Mouse (Mus musculus) heart, embryonic 16.5 days (tissue): ENCODE data around the gene I0C0044D17Rik. TPM values are rescaled to one million over a fixed set of nuclear protein-coding genes. Genes with fewer than 3 reads are reported as not detected.
A peak's percentile ranks its signal among the peaks of the same experiment; 100 is the strongest.

Experiments used
- ATAC-seq: fragments of 200-750 bp; cut with Nextera tagmentation; replicated peaks from 2 replicates; pipeline ENCODE4 v1.8.0; 2017; ENCODE audit warnings: moderate number of reproducible peaks; ENCODE audit not compliant: insufficient read depth, low FRiP score; ENCODE audit errors: extremely low read depth
- H3K27ac ChIP-seq: fragments of 300-500 bp; sonication (generic); 2 replicates; pipeline ENCODE4 v1.5.1; 2014; ENCODE audit warnings: mild to moderate bottlenecking, low read length, control low read depth, moderate library complexity
- H3K27me3 ChIP-seq: fragments of 300-500 bp; sonication (generic); 2 replicates; pipeline ENCODE4 v1.6.1; 2014; ENCODE audit warnings: low read length, mixed read lengths; ENCODE audit not compliant: control insufficient read depth, insufficient read depth
- H3K36me3 ChIP-seq: fragments of 300-500 bp; sonication (generic); 2 replicates; pipeline ENCODE4 v1.6.1; 2014; ENCODE audit not compliant: control insufficient read depth, insufficient read depth
- H3K4me1 ChIP-seq: fragments of 300-500 bp; sonication (generic); 2 replicates; pipeline ENCODE4 v1.6.1; 2014; ENCODE audit warnings: low read length, mixed read lengths; ENCODE audit not compliant: control insufficient read depth, insufficient read depth
- H3K4me2 ChIP-seq: fragments of 300-500 bp; sonication (generic); 2 replicates; pipeline ENCODE4 v1.6.1; 2014; ENCODE audit warnings: low read depth, mild to moderate bottlenecking, control low read depth, low read length
- H3K4me3 ChIP-seq: fragments of 300-500 bp; sonication (generic); 2 replicates; pipeline ENCODE4 v1.5.1; 2014; ENCODE audit warnings: mild to moderate bottlenecking, control low read depth, low read length
- H3K9ac ChIP-seq: fragments of 300-500 bp; sonication (generic); 2 replicates; pipeline ENCODE4 v1.6.1; 2014; ENCODE audit warnings: low read length, control low read depth
- H3K9me3 ChIP-seq: fragments of 300-500 bp; sonication (generic); replicated peaks from 2 replicates; pipeline ENCODE4 v1.6.1; 2016; ENCODE audit warnings: low read length; ENCODE audit not compliant: control insufficient read depth
- WGBS: fragments of 180-500 bp; shearing (Covaris S2); extraction: QIAGEN DNeasy Blood & Tissue Kit; methylation state at CpG from one replicate; pipeline ENCODE4 v1.1.7; 2014; 5-methylcytosine and 5-hydroxymethylcytosine counted together
- polyA plus RNA-seq: library from polyadenylated mRNA; unstranded; fragments of >200 nt; fragmentation: Nextera tagmentation; extraction: Ambion mirVana; gene quantifications from 2 replicates; pipeline ENCODE4 v1.2.1, GENCODE M21; 2015

Gene I0C0044D17Rik
- polyA plus RNA-seq, 1 experiment from 2014 or later, result not detected

DNA sequence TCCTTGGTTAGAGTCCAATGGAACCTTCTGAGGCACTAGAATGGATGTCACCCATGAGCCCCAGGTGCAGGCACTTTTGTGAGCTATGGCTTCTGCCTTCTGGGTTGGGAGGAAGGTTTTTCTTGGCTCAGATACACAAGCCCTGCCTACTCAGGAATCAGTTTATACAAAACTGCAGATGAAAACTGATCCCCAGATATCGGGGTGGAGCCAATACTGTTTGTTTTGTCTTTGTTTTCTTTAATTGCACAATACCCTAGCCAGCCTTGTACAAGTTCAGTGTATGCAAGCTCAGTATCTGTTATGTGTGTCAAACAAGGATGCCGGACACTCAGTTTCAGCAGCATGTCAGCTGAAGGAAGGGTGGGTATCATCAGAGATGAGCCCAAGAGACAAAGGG, 28.4 kb downstream of the I0C0044D17Rik start:
- H3K4me3 ChIP-seq, result no peak overlapping the region
- no peak overlapping the region for H3K4me2 ChIP-seq
- no peak for ATAC-seq
- H3K9me3 ChIP-seq, result no peaks in the 10 kb centered on the region
- no peak overlapping the region for H3K27ac ChIP-seq
- no peaks in the 10 kb centered on the region for H3K36me3 ChIP-seq
- H3K4me1 ChIP-seq, result peaks cover 14% of the 10 kb centered on the region
- no peaks in the 10 kb centered on the region for H3K27me3 ChIP-seq
- no peak overlapping the region for H3K9ac ChIP-seq
- 72% methylated on average over 2 of the region's 2 CpGs for WGBS

DNA sequence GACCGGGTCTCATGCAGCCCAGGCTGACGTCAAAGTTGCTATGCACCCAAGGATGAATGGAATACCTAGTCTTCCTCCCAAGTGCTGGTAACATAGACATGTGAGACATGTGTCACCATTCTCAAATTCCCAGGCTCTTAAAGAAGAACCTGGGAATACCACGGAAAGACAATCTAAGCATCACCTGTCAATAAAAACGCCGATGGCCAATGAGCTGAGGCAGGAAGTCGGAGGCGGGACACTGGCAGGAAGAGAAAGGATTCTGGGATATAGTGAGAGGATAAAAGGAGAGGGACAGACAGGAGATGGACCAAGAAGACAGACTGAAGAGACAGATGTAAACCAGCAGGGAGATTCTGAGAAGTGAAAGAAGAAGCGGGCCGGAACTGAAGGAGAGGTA, 30.2 kb downstream of the I0C0044D17Rik start:
- Histone ChIP-seq H3K4me3 (no peak overlapping the region), H3K36me3 (no peaks in the 10 kb centered on the region), H3K9me3 (no peaks in the 10 kb centered on the region), H3K9ac (no peak overlapping the region), H3K4me1 (peaks cover 20% of the 10 kb centered on the region), H3K27me3 (no peaks in the 10 kb centered on the region), H3K4me2 (no peak overlapping the region), H3K27ac (no peak overlapping the region)
- WGBS, result 94% methylated on average over 9 of the region's 9 CpGs
- no peak for ATAC-seq

- Histone ChIP-seq H3K9ac (no peak overlapping the region), H3K4me3 (no peak overlapping the region), H3K4me2 (no peak overlapping the region), H3K9me3 (no peaks in the 10 kb centered on the region), H3K27ac (no peak overlapping the region), H3K27me3 (no peaks in the 10 kb centered on the region), H3K4me1 (peaks cover 8% of the 10 kb centered on the region), H3K36me3 (no peaks in the 10 kb centered on the region)
- 38% methylated on average over 1 of the region's 1 CpGs for WGBS
- ATAC-seq, result no peak
These were observed 32.9 kb downstream of the I0C0044D17Rik start for GRCm38 (mm10) chr4:98790721-98791120.

GRCm38 (mm10) chr4:98789861-98790311, 33.8 kb downstream of the I0C0044D17Rik start:
- H3K4me2 ChIP-seq, result peak overlapping the region; percentile 66
- peaks cover 8% of the 10 kb centered on the region for H3K4me1 ChIP-seq
- peak overlapping the region; percentile 41; the same call in 1 of the 2 replicates for H3K27ac ChIP-seq
- no peaks in the 10 kb centered on the region for H3K36me3 ChIP-seq
- H3K9ac ChIP-seq, result no peak overlapping the region
- no peaks in the 10 kb centered on the region for H3K27me3 ChIP-seq
- WGBS, result 5% methylated on average over 10 of the region's 10 CpGs
- no peaks in the 10 kb centered on the region for H3K9me3 ChIP-seq
- 0 out of 2 replicates have a peak, but pooled peaks have one; percentile 28 for ATAC-seq
- peak overlapping the region; percentile 46 for H3K4me3 ChIP-seq

- Histone ChIP-seq H3K4me1 (peaks cover 8% of the 10 kb centered on the region), H3K4me2 (peak overlapping the region; percentile 66), H3K9ac (no peak overlapping the region), H3K27me3 (no peaks in the 10 kb centered on the region), H3K9me3 (no peaks in the 10 kb centered on the region), H3K27ac (peak overlapping the region; percentile 41; the same call in 1 of the 2 replicates), H3K36me3 (no peaks in the 10 kb centered on the region), H3K4me3 (peak overlapping the region; percentile 46)
- no peak for ATAC-seq
- 62% methylated on average over 7 of the region's 7 CpGs for WGBS
These were observed 34.4 kb downstream of the I0C0044D17Rik start for GRCm38 (mm10) chr4:98789133-98789765.

DNA sequence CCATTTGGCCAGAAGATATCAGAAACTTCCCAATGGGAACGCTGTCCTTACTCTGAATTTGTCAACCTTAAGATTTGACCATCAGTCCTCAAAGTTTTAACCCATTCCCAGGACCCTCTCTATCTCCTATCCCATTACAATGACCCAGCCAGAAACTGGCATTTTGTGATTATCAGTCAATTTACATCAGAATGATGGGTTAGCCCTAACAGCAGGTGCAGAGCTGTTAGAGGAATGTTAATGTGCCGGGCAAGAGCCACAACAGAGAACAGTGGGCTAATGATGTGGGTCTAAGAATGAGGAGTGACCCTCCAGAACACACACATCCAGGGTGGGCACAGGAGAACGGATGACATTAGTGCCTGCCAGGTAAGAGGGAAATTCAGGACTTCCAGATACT, 37.4 kb downstream of the I0C0044D17Rik start:
- no peak overlapping the region for H3K27ac ChIP-seq
- no peaks in the 10 kb centered on the region for H3K36me3 ChIP-seq
- WGBS, result 52% methylated on average over 3 of the region's 3 CpGs
- no peak overlapping the region for H3K9ac ChIP-seq
- H3K4me1 ChIP-seq, result peaks cover 8% of the 10 kb centered on the region
- no peaks in the 10 kb centered on the region for H3K27me3 ChIP-seq
- ATAC-seq, result no peak
- H3K4me3 ChIP-seq, result no peak overlapping the region
- H3K9me3 ChIP-seq, result no peaks in the 10 kb centered on the region
- no peak overlapping the region for H3K4me2 ChIP-seq

- H3K4me2 ChIP-seq, result no peak overlapping the region
- H3K27ac ChIP-seq, result no peak overlapping the region
- peaks cover 8% of the 10 kb centered on the region for H3K4me1 ChIP-seq
- no peak overlapping the region for H3K9ac ChIP-seq
- H3K4me3 ChIP-seq, result no peak overlapping the region
- H3K27me3 ChIP-seq, result no peaks in the 10 kb centered on the region
- H3K36me3 ChIP-seq, result no peaks in the 10 kb centered on the region
- WGBS, result 34% methylated on average over 8 of the region's 8 CpGs
- ATAC-seq, result no peak
- H3K9me3 ChIP-seq, result no peaks in the 10 kb centered on the region
These were observed 37.8 kb downstream of the I0C0044D17Rik start for GRCm38 (mm10) chr4:98785851-98786250.

DNA sequence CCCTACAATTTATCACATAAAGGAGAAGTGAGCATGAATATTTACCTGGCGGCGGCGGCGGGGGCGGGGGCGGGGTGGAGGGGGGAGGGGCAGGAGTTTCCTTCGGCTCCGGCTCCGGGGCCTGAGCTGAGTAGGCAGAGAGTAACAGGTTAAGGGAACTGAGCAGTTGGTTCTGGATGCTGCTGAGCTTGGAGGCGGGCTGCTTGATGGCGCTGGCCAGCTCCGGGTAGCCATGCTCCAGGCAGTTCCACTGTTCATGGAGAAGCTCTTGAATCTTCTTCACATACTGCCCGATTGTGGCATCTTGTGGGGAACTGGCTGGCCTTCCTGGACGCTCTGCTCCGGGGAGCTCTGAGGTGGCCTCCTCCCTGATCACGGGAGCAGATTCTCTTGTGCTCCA, 45.4 kb downstream of the I0C0044D17Rik start:
- H3K36me3 ChIP-seq, result no peaks in the 10 kb centered on the region

GRCm38 (mm10) chr4:98777464-98777863, 46.2 kb downstream of the I0C0044D17Rik start:
- Histone ChIP-seq H3K4me2 (no peak overlapping the region), H3K9me3 (no peaks in the 10 kb centered on the region), H3K9ac (no peak overlapping the region), H3K36me3 (no peaks in the 10 kb centered on the region), H3K4me3 (no peak overlapping the region), H3K4me1 (0 out of 2 replicates have a peak, but pooled peaks cover 9% of the 10 kb centered on the region), H3K27ac (no peak overlapping the region), H3K27me3 (no peaks in the 10 kb centered on the region; the same call in 1 of the 2 replicates)
- ATAC-seq, result no peak
- 49% methylated on average over 6 of the region's 6 CpGs for WGBS

More for the DNA sequence above, 45.4 kb downstream of the I0C0044D17Rik start:
- Histone ChIP-seq H3K27me3 (no peaks in the 10 kb centered on the region; the same call in 1 of the 2 replicates), H3K4me1 (0 out of 2 replicates have a peak, but pooled peaks cover 9% of the 10 kb centered on the region), H3K9me3 (no peaks in the 10 kb centered on the region), H3K4me2 (peak overlapping the region; percentile 27), H3K27ac (no peak overlapping the region), H3K4me3 (no peak overlapping the region), H3K9ac (no peak overlapping the region)
- WGBS, result 15% methylated on average over 16 of the region's 16 CpGs
- no peak for ATAC-seq
